In genomic region chr2:180399651-180400513, GRCm38 (mm10) we compare ENCODE assay signal across 9 mouse cellular contexts. TPM values are rescaled to one million over a fixed set of nuclear protein-coding genes. Genes with fewer than 3 reads are reported as not detected.
DNase-seq lines count a peak whose midpoint lies in the region; ATAC-seq lines count a peak whose summit lies in the region.
"Had no signal": no experiment of that assay in that cellular context is flagged by ENCODE, and none has a peak within 500 bp of the region (broad histone marks: within the 10 kb centered on the region; RNA-seq: fewer than 3 reads in every experiment).

No protein-coding gene starts in this region.

- ATAC-seq in lung, embryonic 15.5 days (ENCODE audit: borderline replicate concordance, extremely low read depth, low FRiP score, low TSS enrichment), result peak; percentile 64
- peak; percentile 30; the same call in 1 of the 2 replicates for ATAC-seq in embryonic facial prominence, embryonic 15.5 days (ENCODE audit: insufficient number of reproducible peaks, low FRiP score, low TSS enrichment, low read depth)
- ATAC-seq in heart, embryonic 16.5 days (replicated peaks; ENCODE audit: extremely low read depth, insufficient read depth, low FRiP score), result peak; percentile 74
- ATAC-seq in megakaryocyte-erythroid progenitor cell, adult 5-6 weeks (replicated peaks; ENCODE audit: low FRiP score, low TSS enrichment, poor library complexity, severe bottlenecking), result peak; percentile 31; the same call in 1 of the 2 replicates
- ATAC-seq in neural tube, embryonic 15.5 days (ENCODE audit: low FRiP score), result no peak

- H3K27me3 ChIP-seq in lung, embryonic 15.5 days, result no peaks in the 10 kb centered on the region
- H3K27me3 ChIP-seq in embryonic facial prominence, embryonic 15.5 days, result no peaks in the 10 kb centered on the region
- no peaks in the 10 kb centered on the region for H3K27me3 ChIP-seq in heart, embryonic 16.5 days (ENCODE audit: control insufficient read depth, insufficient read depth, low read length)
- H3K27me3 ChIP-seq in neural tube, embryonic 15.5 days (replicated peaks), result no peaks in the 10 kb centered on the region

- H3K36me3 ChIP-seq in lung, embryonic 15.5 days, result no peaks in the 10 kb centered on the region
- H3K36me3 ChIP-seq in embryonic facial prominence, embryonic 15.5 days, result no peaks in the 10 kb centered on the region
- H3K36me3 ChIP-seq in heart, embryonic 16.5 days (ENCODE audit: control insufficient read depth, insufficient read depth), result 0 out of 2 replicates have a peak, but pooled peaks cover 4% of the 10 kb centered on the region
- no peaks in the 10 kb centered on the region for H3K36me3 ChIP-seq in neural tube, embryonic 15.5 days

- no peaks in the 10 kb centered on the region for H3K9me3 ChIP-seq in lung, embryonic 15.5 days
- H3K9me3 ChIP-seq in embryonic facial prominence, embryonic 15.5 days (replicated peaks), result no peaks in the 10 kb centered on the region
- H3K9me3 ChIP-seq in heart, embryonic 16.5 days (replicated peaks; ENCODE audit: control insufficient read depth, low read length), result no peaks in the 10 kb centered on the region
- H3K9me3 ChIP-seq in neural tube, embryonic 15.5 days (replicated peaks), result no peaks in the 10 kb centered on the region

- no peak for DNase-seq in lung, postnatal 25 days (ENCODE audit: low spot score)
- DNase-seq in spleen, adult 12 weeks (ENCODE audit: low spot score), result no peak
- no peak for DNase-seq in adrenal gland, postnatal 25 days
- DNase-seq: cerebellum, adult 9-10 months had no signal

- H3K4me3 ChIP-seq in lung, embryonic 15.5 days, result no peak overlapping the region
- H3K4me3 ChIP-seq in embryonic facial prominence, embryonic 15.5 days (replicated peaks), result no peak overlapping the region
- no peak overlapping the region for H3K4me3 ChIP-seq in heart, embryonic 16.5 days (ENCODE audit: low read length)
- no peak overlapping the region for H3K4me3 ChIP-seq in neural tube, embryonic 15.5 days (replicated peaks)

- H3K4me1 ChIP-seq in lung, embryonic 15.5 days, result no peaks in the 10 kb centered on the region
- no peaks in the 10 kb centered on the region for H3K4me1 ChIP-seq in embryonic facial prominence, embryonic 15.5 days
- H3K4me1 ChIP-seq in heart, embryonic 16.5 days (ENCODE audit: control insufficient read depth, insufficient read depth, low read length), result peaks cover 36% of the 10 kb centered on the region
- no peaks in the 10 kb centered on the region for H3K4me1 ChIP-seq in neural tube, embryonic 15.5 days

- no peak overlapping the region for H3K27ac ChIP-seq in lung, embryonic 15.5 days
- no peak overlapping the region for H3K27ac ChIP-seq in embryonic facial prominence, embryonic 15.5 days (replicated peaks)
- peak overlapping the region; percentile 80 for H3K27ac ChIP-seq in heart, embryonic 16.5 days (ENCODE audit: low read length)
- H3K27ac ChIP-seq in neural tube, embryonic 15.5 days (replicated peaks), result no peak overlapping the region

- 54% methylated on average over 8 of the region's 8 CpGs for WGBS in lung, embryonic 15.5 days
- 67% methylated on average over 8 of the region's 8 CpGs for WGBS in embryonic facial prominence, embryonic 15.5 days
- WGBS in heart, embryonic 16.5 days, result 44% methylated on average over 8 of the region's 8 CpGs
- WGBS in neural tube, embryonic 15.5 days, result 73% methylated on average over 8 of the region's 8 CpGs

- no peak overlapping the region for H3K4me2 ChIP-seq in lung, embryonic 15.5 days
- no peak overlapping the region for H3K4me2 ChIP-seq in embryonic facial prominence, embryonic 15.5 days (replicated peaks)
- H3K4me2 ChIP-seq in heart, embryonic 16.5 days (ENCODE audit: low read depth, low read length), result no peak overlapping the region
- no peak overlapping the region for H3K4me2 ChIP-seq in neural tube, embryonic 15.5 days

- H3K9ac ChIP-seq in lung, embryonic 15.5 days, result no peak overlapping the region
- no peak overlapping the region for H3K9ac ChIP-seq in embryonic facial prominence, embryonic 15.5 days
- no peak overlapping the region for H3K9ac ChIP-seq in heart, embryonic 16.5 days (ENCODE audit: low read length)
- H3K9ac ChIP-seq in neural tube, embryonic 15.5 days (replicated peaks), result no peak overlapping the region

RNA-seq across cellular contexts. Expression of gene Slco4a1, which starts 56.2 kb away (rescaled TPM):
- 1.1 and 1.2 TPM in 2 replicates for polyA plus RNA-seq in lung, embryonic 15.5 days (2015; fragmentation: Nextera tagmentation; extraction: Ambion mirVana)
- polyA plus RNA-seq in embryonic facial prominence, embryonic 15.5 days (2015; fragmentation: Nextera tagmentation; extraction: Ambion mirVana), result 3.1 and 3.4 TPM in 2 replicates
- 0.84 and 2.1 TPM in 2 replicates for polyA plus RNA-seq in heart, embryonic 16.5 days (2015; fragmentation: Nextera tagmentation; extraction: Ambion mirVana)
- 2.2 TPM in 1 of 2 replicates, not detected in the other for total RNA-seq in megakaryocyte-erythroid progenitor cell, adult 5-6 weeks (2014; fragmentation: Nextera tagmentation)
- total RNA-seq in megakaryocyte-erythroid progenitor cell, adult 5-6 weeks (2017), result 0.80 and 1.5 TPM in 2 replicates
- polyA plus RNA-seq in neural tube, embryonic 15.5 days (2015; fragmentation: Nextera tagmentation; extraction: Ambion mirVana), result 2.4 and 4.0 TPM in 2 replicates
- 1.5 and 3.9 TPM in 2 replicates for total RNA-seq in adrenal gland, postnatal 25 days (2021)
